20 mouse cellular contexts compared by ENCODE assay signal in genomic region chr16:75917712-75918111, GRCm38 (mm10).
A peak's percentile ranks its signal among the peaks of the same experiment; 100 is the strongest.
DNase-seq lines count a peak whose midpoint lies in the region; ATAC-seq and TF ChIP-seq lines count a peak whose summit lies in the region.
"Had no signal": no experiment of that assay in that cellular context is flagged by ENCODE, and none has a peak within 500 bp of the region (broad histone marks: within the 10 kb centered on the region; RNA-seq: fewer than 3 reads in every experiment).

No protein-coding gene starts in this region.

- no peak overlapping the region for H3K4me2 ChIP-seq in intestine, embryonic 16.5 days (ENCODE audit: low read depth, low read length)
- no peak overlapping the region for H3K4me2 ChIP-seq in intestine, postnatal 0 days (replicated peaks; ENCODE audit: low read depth)
- H3K4me2 ChIP-seq in liver, embryonic 11.5 days: peak overlapping the region; percentile 29; the same call in 1 of the 2 replicates
- H3K4me2 ChIP-seq: limb, embryonic 15.5 days had no signal

- peak; percentile 91 to 96 for TF ChIP-seq EP300 in MEL (IDR thresholded peaks at IDR 0.05; ENCODE audit: low read depth in 1 of 2, low read length in 2 of 2)

- no peaks in the 10 kb centered on the region for H3K36me3 ChIP-seq in intestine, embryonic 16.5 days (ENCODE audit: control insufficient read depth, insufficient read depth, low read length)
- no peaks in the 10 kb centered on the region for H3K36me3 ChIP-seq in intestine, postnatal 0 days (ENCODE audit: control insufficient read depth, insufficient read depth)
- H3K36me3 ChIP-seq in MEL (ENCODE audit: control insufficient read depth in 1 of 2, insufficient read depth in 2 of 2, low read length in 2 of 2): peaks cover 0 to 37% of the 10 kb centered on the region in 2 experiments; a peak in 2 of 4 replicates
- H3K36me3 ChIP-seq in liver, embryonic 11.5 days (ENCODE audit: control insufficient read depth, insufficient read depth, low read length): no peaks in the 10 kb centered on the region
- H3K36me3 ChIP-seq: embryonic facial prominence, embryonic 10.5 days; heart, embryonic 10.5 days; limb, embryonic 15.5 days had no signal

- WGBS in intestine, embryonic 16.5 days: 83% methylated on average over 5 of the region's 5 CpGs
- WGBS in intestine, postnatal 0 days: 65% methylated on average over 5 of the region's 5 CpGs
- 38% methylated on average over 5 of the region's 5 CpGs for WGBS in liver, embryonic 11.5 days

- no peak overlapping the region for H3K4me3 ChIP-seq in intestine, embryonic 16.5 days (ENCODE audit: low read length)
- no peak overlapping the region for H3K4me3 ChIP-seq in intestine, postnatal 0 days (ENCODE audit: low read depth, low read length)
- H3K4me3 ChIP-seq in MEL (ENCODE audit: control insufficient read depth in 1 of 2, insufficient read depth in 1 of 2, low read depth in 2 of 2, low read length in 2 of 2): peak overlapping the region; percentile 23 to 41
- H3K4me3 ChIP-seq in liver, embryonic 11.5 days (ENCODE audit: low read depth, low read length): no peak overlapping the region
- H3K4me3 ChIP-seq: embryonic facial prominence, embryonic 10.5 days; heart, embryonic 10.5 days; limb, embryonic 15.5 days had no signal

- no peaks in the 10 kb centered on the region for H3K4me1 ChIP-seq in intestine, embryonic 16.5 days (ENCODE audit: control insufficient read depth, insufficient read depth, low read length)
- H3K4me1 ChIP-seq in intestine, postnatal 0 days (replicated peaks; ENCODE audit: control insufficient read depth, insufficient read depth, low read length): no peaks in the 10 kb centered on the region
- peaks cover 21 to 27% of the 10 kb centered on the region in 2 experiments for H3K4me1 ChIP-seq in MEL (ENCODE audit: control insufficient read depth in 1 of 2, insufficient read depth in 2 of 2, low read length in 2 of 2)
- peaks cover 5% of the 10 kb centered on the region for H3K4me1 ChIP-seq in liver, embryonic 11.5 days (replicated peaks; ENCODE audit: control insufficient read depth, insufficient read depth, low read length)
- H3K4me1 ChIP-seq: embryonic facial prominence, embryonic 10.5 days; limb, embryonic 15.5 days had no signal

- no peaks in the 10 kb centered on the region for H3K9me3 ChIP-seq in intestine, embryonic 16.5 days (ENCODE audit: control insufficient read depth, low read length)
- no peaks in the 10 kb centered on the region for H3K9me3 ChIP-seq in intestine, postnatal 0 days (ENCODE audit: control insufficient read depth)
- no peaks in the 10 kb centered on the region for H3K9me3 ChIP-seq in MEL (replicated peaks; ENCODE audit: insufficient read depth, low read length)
- no peaks in the 10 kb centered on the region for H3K9me3 ChIP-seq in liver, embryonic 11.5 days (ENCODE audit: control insufficient read depth, low read length)
- H3K9me3 ChIP-seq: embryonic facial prominence, embryonic 10.5 days; heart, embryonic 10.5 days; limb, embryonic 15.5 days had no signal

- no peak for TF ChIP-seq CTCF in intestine, postnatal 0 days (IDR thresholded peaks at IDR 0.05; ENCODE audit: low read depth)
- no peak for TF ChIP-seq CTCF in MEL (IDR thresholded peaks at IDR 0.05 in 2 of 3, conservative IDR thresholded peaks at IDR 0.05 in 1 of 3; ENCODE audit: control insufficient read depth in 1 of 3, insufficient read depth in 1 of 3, low read depth in 2 of 3, low read length in 3 of 3, poor library complexity in 1 of 3, severe bottlenecking in 1 of 3)

- no peak overlapping the region for H3K9ac ChIP-seq in intestine, embryonic 16.5 days (ENCODE audit: low read depth, low read length)
- H3K9ac ChIP-seq in intestine, postnatal 0 days (ENCODE audit: low read depth, low read length): no peak overlapping the region
- H3K9ac ChIP-seq in MEL (ENCODE audit: control insufficient read depth, low read depth, low read length, poor library complexity, severe bottlenecking): peak overlapping the region; percentile 65
- no peak overlapping the region for H3K9ac ChIP-seq in liver, embryonic 11.5 days (ENCODE audit: low read depth, low read length)
- H3K9ac ChIP-seq: limb, embryonic 15.5 days had no signal

- no peak for TF ChIP-seq RAD21 in MEL (IDR thresholded peaks at IDR 0.05; ENCODE audit: low read depth, low read length)

- TF ChIP-seq POLR2A in MEL (IDR thresholded peaks at IDR 0.05; ENCODE audit: control insufficient read depth in 1 of 2, insufficient read depth in 1 of 2, low read depth in 1 of 2, low read length in 2 of 2, poor library complexity in 1 of 2): peak in 1 of 2 experiments; percentile 44; a peak in 1 of 4 replicates

- peak; percentile 92 for DNase-seq in MEL (ENCODE audit: low read depth, low spot score)
- no peak for DNase-seq in liver, embryonic 11.5 days (ENCODE audit: low spot score)
- no peak for DNase-seq in cerebellum, adult 11 months
- DNase-seq in testis, postnatal 10 days (ENCODE audit: low spot score): no peak
- no peak for DNase-seq in urinary bladder, postnatal 36 days (ENCODE audit: low spot score in 2 of 2)
- DNase-seq: adrenal gland, postnatal 25 days; cerebellum, postnatal 10 days; gastrocnemius, postnatal 14 days; kidney, adult 2 months; lung, postnatal 4 days; midbrain, embryonic 14.5 days; right cerebral cortex, postnatal 14 days; thymus, postnatal 25 days had no signal

- ATAC-seq in intestine, embryonic 16.5 days: 0 out of 2 replicates have a peak, but pooled peaks have one; percentile 40
- ATAC-seq in intestine, postnatal 0 days: no peak
- ATAC-seq in liver, embryonic 11.5 days (replicated peaks; ENCODE audit: low FRiP score): peak; percentile 98
- peak; percentile 86 for ATAC-seq in megakaryocyte-erythroid progenitor cell, adult 5-6 weeks (replicated peaks; ENCODE audit: low FRiP score, low TSS enrichment, poor library complexity, severe bottlenecking)
- ATAC-seq: hindbrain, embryonic 16.5 days had no signal

- no peak overlapping the region for H3K27ac ChIP-seq in intestine, embryonic 16.5 days (ENCODE audit: low read length)
- H3K27ac ChIP-seq in intestine, postnatal 0 days (ENCODE audit: low read depth, low read length): no peak overlapping the region
- H3K27ac ChIP-seq in MEL (ENCODE audit: control insufficient read depth, low read depth, low read length): peak overlapping the region; percentile 98
- H3K27ac ChIP-seq in liver, embryonic 11.5 days (ENCODE audit: low read depth, low read length): peak overlapping the region; percentile 43; the same call in 1 of the 2 replicates
- H3K27ac ChIP-seq: embryonic facial prominence, embryonic 10.5 days; heart, embryonic 10.5 days; limb, embryonic 15.5 days had no signal

- no peaks in the 10 kb centered on the region for H3K27me3 ChIP-seq in intestine, embryonic 16.5 days (replicated peaks; ENCODE audit: control insufficient read depth, insufficient read depth, low read length)
- no peaks in the 10 kb centered on the region for H3K27me3 ChIP-seq in intestine, postnatal 0 days (replicated peaks; ENCODE audit: control insufficient read depth, insufficient read depth, low read length)
- H3K27me3 ChIP-seq in MEL (ENCODE audit: control insufficient read depth in 1 of 2, insufficient read depth in 2 of 2, low read length in 2 of 2): no peaks in the 10 kb centered on the region
- no peaks in the 10 kb centered on the region for H3K27me3 ChIP-seq in liver, embryonic 11.5 days (replicated peaks; ENCODE audit: control insufficient read depth, insufficient read depth, low read length)
- H3K27me3 ChIP-seq: limb, embryonic 15.5 days had no signal

- no peaks in the 10 kb centered on the region for H3K79me2 ChIP-seq in MEL (ENCODE audit: control insufficient read depth, insufficient read depth, low read length, poor library complexity)

TF ChIP-seq in MEL, 35 proteins besides CTCF, POLR2A, EP300 and RAD21 (continues in another document):
- TF ChIP-seq BHLHE40 (IDR thresholded peaks at IDR 0.05; ENCODE audit: borderline replicate concordance, low read depth, low read length): peak; percentile 87; the same call in 1 of the 2 replicates
- no peak for TF ChIP-seq USF2 (IDR thresholded peaks at IDR 0.05; ENCODE audit: borderline replicate concordance in 1 of 2, insufficient read depth in 1 of 2, low read depth in 1 of 2, low read length in 2 of 2)
- TF ChIP-seq GABPA (IDR thresholded peaks at IDR 0.05; ENCODE audit: low read depth, low read length): no peak
- TF ChIP-seq HCFC1 (IDR thresholded peaks at IDR 0.05; ENCODE audit: low read depth, low read length): peak; percentile 62
- TF ChIP-seq GATA1 (IDR thresholded peaks at IDR 0.05; ENCODE audit: low read depth, low read length): peak; percentile 99
- TF ChIP-seq ZKSCAN1 (IDR thresholded peaks at IDR 0.05; ENCODE audit: low read depth, low read length): no peak
- TF ChIP-seq SMC3 (IDR thresholded peaks at IDR 0.05; ENCODE audit: low read depth, low read length): no peak
- peak; percentile 89 for TF ChIP-seq TCF12 (IDR thresholded peaks at IDR 0.05; ENCODE audit: low read depth, low read length)
- TF ChIP-seq MXI1 (IDR thresholded peaks at IDR 0.05; ENCODE audit: low read depth, low read length): peak; percentile 89
- peak; percentile 82 for TF ChIP-seq RCOR1 (IDR thresholded peaks at IDR 0.05; ENCODE audit: low read depth, low read length)
- peak; percentile 61 for TF ChIP-seq TAL1 (IDR thresholded peaks at IDR 0.05; ENCODE audit: low read length)
- peak; percentile 78 for TF ChIP-seq MAX (IDR thresholded peaks at IDR 0.05; ENCODE audit: low read length)
- peak; percentile 51; the same call in 1 of the 2 replicates for TF ChIP-seq ZNF384 (IDR thresholded peaks at IDR 0.05; ENCODE audit: low read depth, low read length)
- TF ChIP-seq ETS1 (IDR thresholded peaks at IDR 0.05; ENCODE audit: low read depth, low read length): peak; percentile 93
- TF ChIP-seq NELFE (IDR thresholded peaks at IDR 0.05; ENCODE audit: low read depth, low read length): no peak
- TF ChIP-seq SIN3A (IDR thresholded peaks at IDR 0.05; ENCODE audit: low read length): peak; percentile 96
- TF ChIP-seq MAFK (IDR thresholded peaks at IDR 0.05; ENCODE audit: borderline replicate concordance, low read depth, low read length): no peak
- TF ChIP-seq ZC3H11A (IDR thresholded peaks at IDR 0.05; ENCODE audit: low read depth, low read length): no peak
- TF ChIP-seq UBTF (IDR thresholded peaks at IDR 0.05; ENCODE audit: borderline replicate concordance, insufficient read depth, low read depth, low read length): no peak
- no peak for TF ChIP-seq POLR2AphosphoS2 (IDR thresholded peaks at IDR 0.05; ENCODE audit: low read length)
- TF ChIP-seq E2F4 (IDR thresholded peaks at IDR 0.05; ENCODE audit: borderline replicate concordance, low read depth, low read length): no peak
- TF ChIP-seq MAZ (IDR thresholded peaks at IDR 0.05; ENCODE audit: low read depth, low read length): no peak
- peak; percentile 82 for TF ChIP-seq TBP (IDR thresholded peaks at IDR 0.05; ENCODE audit: low read depth, low read length)
- TF ChIP-seq MEF2A (IDR thresholded peaks at IDR 0.05; ENCODE audit: extremely low read depth, insufficient replicate concordance, low read depth, low read length, poor library complexity, severe bottlenecking): no peak
- peak; percentile 92 for TF ChIP-seq ELF1 (IDR thresholded peaks at IDR 0.05; ENCODE audit: low read depth, low read length)

Comparison
In these comparisons a context has a peak if more than half of its experiments do, and no peak if none do; other contexts are left out.
1. H3K27ac ChIP-seq: peak in MEL (single experiment) and liver, embryonic 11.5 days (single experiment); none in intestine, embryonic 16.5 days (single experiment) and intestine, postnatal 0 days (single experiment).
2. H3K4me3 ChIP-seq: peak in MEL (2 of 2); none in intestine, embryonic 16.5 days (single experiment), intestine, postnatal 0 days (single experiment) and liver, embryonic 11.5 days (single experiment).